Mouse (Mus musculus) testis, postnatal 14 days (tissue): ENCODE data around the gene Etfrf1.
A peak's percentile ranks its signal among the peaks of the same experiment; 100 is the strongest.

Experiments
- DNase-seq: peaks from one replicate; pipeline ENCODE4 v3.0.0; 2021; ENCODE audit warnings: low spot score

The Etfrf1 gene

DNA sequence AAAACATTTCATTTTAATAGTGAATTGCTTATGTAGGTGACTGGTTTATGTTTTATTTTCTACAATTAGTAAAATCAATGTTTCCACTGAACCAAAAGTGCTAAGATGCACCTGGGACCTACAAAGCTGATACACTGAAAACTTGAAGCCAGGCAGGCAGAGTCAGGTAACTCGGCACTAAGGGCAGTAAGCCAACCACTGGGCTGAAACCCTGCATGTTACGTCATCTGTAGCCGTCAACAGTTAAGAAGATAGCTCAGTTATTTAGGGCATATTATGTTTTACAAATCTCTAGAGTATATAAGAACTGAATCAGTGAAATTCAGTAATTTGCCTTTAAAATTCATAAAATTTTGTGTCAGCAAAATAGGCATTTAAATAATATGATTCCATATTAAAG lies 15.4 kb downstream of the Etfrf1 start:
- no peak for DNase-seq

DNA sequence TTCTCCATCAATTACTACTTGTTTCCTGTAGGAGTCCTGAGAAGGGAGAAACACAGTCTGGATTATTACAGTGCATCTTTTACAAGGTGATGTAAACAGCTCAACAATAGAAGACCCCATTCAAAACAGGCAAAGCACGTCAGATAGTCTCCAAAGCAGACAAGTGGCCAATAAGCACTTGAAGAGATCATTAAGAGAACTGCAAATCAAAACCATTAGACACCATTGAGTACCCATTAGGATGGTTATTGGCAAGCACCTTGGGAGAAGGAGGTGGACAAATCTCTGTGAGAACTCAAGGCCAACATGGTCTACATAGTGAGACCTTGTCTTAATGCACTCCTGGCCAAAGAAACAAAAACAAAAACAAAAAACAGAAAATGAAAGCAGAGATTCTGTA lies 23.5 kb downstream of the Etfrf1 start:
- DNase-seq, result no peak

DNA sequence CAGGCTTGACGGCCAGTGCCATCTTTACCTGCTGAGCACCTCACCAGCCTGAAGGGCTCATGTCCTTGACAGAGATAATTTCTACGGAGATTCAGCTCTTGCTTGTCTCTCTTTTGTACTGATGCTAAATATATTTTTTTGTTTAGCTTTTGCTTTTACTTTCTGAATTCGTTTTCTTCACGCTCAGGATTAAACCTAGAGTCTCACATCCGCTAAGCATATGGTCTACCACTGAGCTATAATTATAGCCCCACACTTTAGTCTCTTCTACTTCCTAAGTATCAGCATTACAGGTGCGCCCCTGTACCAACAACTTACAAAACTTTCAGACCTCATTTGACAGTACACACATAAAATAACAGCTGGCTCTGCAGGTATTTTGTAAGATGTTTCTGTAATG lies 24.4 kb downstream of the Etfrf1 start:
- DNase-seq, result no peak

DNA sequence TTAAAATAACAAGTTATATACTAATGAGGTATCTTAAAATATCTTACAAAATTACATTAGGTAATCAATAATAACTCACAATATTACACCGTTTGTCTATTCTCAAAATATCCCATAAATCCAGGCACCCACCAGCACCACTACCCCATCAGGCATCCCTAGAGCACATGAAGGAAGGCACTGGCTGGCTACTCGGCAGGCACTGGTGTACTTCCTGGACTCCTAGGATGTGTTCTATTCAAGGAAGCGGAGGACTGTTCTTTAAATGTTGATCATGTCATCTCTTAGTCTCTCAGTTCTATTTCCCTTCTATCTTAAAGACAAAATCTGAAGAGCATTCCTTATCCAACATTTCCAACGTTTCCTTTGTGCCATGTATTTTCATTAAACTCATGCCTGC lies 26.2 kb downstream of the Etfrf1 start:
- DNase-seq, result no peak

DNA sequence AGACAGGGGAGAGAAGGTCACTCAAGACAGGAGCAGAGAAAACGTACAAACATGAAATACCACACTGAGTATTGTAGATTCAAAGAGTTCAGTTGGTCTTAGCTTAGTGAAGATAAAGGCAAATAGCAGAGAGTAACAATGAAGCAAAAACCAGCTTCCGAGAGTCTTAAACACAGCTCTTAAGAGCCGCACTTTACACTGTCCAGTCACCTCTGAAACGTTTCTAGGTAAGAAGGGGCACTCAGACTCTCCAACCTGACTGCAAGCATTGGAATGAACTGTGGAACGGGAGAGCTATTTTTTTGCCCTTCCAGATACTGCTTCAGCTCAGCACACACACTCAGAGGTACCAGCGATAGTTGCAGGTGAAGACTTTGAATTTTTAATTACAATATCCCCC lies 29.4 kb downstream of the Etfrf1 start:
- DNase-seq, result no peak

DNA sequence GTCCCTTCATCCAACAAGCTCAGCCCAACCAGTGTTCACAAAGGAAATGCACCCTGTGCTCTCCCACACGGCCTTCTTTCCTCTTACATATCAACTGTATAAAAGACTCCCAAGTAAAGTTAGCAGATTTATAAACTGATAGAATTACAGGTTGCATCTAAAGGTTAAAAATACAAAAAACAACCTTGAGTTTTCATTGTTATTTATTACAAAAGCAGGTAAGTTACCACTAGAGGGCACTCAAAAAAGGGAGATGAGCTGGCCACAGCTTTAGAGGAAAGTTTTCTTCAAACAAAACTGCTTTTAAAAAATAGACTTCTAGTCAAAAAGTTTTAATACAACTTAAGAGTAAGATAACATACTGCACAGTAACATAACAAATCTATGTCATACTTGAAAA lies 31.6 kb downstream of the Etfrf1 start:
- no peak for DNase-seq

DNA sequence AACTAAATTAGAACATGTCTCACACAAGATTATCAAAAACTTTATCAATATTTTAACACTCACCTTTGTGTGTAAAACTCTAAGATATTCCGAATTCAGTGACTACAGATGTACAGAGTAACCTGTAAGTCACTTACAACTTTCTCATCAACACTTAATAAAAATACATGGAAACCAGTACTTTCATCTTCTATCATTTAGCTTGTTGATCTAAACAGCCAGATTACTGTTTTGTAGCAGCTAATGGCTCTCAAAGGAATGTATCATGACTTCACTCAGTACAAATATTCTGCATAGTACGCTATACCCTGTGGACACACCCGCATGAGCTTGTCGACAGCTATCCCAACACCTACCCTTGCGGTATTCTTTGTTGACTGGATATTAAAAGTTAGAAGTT lies 35.9 kb downstream of the Etfrf1 start:
- DNase-seq, result no peak

DNA sequence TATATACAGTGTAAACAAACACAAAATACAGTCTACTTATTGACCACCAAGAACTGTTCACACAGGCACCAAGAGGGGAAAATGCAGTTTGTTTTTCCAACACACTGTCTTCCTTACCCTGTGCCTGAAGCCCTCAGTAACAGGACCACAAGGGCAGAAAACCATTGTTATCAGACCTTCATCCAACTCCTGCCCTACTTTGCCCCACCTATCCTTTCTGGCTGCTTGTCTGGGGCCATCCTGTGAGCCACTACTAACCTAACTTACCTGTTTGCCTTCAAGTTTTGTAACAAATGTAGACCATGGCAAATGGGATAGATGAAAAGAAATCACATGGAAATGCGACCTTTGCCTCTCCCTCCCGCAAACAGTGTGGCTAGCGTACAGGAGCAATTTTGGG lies 37.0 kb downstream of the Etfrf1 start:
- DNase-seq, result no peak

DNA sequence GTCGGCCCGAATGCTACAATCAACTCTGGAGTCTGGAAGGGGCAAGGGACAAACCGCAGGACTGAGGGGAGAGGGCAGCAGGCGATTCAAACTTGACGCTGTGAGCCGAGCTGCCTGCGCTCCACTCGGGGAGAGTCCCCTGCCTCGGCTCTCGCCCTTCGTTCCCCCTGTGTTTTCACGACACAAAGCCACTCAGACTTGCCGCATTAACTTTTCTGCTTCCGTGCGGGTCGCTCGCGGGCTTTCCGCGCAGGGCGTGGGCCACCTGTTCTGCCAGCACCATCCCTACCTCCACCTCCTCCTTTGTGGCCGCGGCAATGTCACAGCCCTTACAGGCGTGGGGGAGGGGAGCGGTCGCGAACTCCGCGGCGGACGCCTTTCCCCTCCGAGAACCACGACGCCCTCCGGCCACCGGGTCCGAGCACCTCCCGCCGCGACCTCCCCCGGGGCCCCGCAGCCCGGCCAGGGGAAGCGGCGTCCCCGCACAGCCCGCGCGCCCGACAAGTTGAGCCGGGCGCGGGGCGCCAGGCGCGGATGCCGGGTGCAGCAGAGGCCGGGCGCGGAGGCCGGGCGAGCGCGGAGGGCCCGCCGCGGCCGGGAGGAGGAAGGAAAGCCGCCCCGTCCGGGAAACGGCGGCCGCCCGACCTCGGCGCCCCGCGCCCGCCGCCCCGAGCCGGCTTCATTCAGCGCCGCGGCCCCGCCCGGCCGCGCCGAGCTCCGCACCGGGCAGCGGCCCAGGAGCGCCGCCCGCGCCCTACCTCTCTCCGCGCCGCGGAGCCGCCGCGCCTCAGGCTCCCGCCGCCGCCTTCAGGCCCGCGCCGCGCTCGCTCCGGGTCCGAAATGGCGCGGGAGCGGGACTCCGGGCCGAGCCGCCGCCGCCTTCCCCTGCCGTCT lies 38.6 kb downstream of the Etfrf1 start:
- peak; percentile 69 for DNase-seq

DNA sequence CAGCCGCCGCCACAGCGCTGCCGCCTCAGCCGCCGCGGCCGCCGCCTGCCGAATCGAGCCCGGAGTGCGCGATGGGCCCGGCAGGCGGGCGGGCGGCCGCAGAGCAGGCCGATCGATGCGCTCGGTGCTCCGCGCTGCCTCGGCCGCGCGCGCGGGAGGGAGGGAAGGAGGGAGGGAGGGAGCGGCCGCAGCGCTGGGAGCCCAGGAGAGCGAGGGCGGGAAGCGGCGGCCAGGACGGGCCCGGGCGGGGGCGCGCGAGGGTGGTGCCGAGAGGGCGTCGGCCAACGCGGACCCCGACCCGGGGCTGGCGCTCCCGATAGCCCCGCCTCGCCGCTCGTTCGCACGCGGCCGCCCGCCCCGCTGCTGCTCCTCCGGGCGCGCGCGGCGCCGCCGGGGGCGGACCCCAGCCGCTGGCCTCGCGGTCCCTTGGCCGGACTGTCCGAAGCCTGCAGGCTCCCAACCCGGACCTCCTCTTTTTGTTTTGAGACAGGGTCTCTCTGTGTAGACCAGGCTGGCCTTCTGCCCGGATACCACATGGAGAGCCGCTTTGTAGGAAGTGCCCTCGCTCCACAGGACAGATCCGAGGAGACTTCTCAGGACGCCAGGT lies 39.4 kb downstream of the Etfrf1 start, which contains the start of gene Kras:
TSS of gene Kras (minus strand) at position 55 of the 607 bp plus-strand sequence.
- peak; percentile 92 for DNase-seq

DNA sequence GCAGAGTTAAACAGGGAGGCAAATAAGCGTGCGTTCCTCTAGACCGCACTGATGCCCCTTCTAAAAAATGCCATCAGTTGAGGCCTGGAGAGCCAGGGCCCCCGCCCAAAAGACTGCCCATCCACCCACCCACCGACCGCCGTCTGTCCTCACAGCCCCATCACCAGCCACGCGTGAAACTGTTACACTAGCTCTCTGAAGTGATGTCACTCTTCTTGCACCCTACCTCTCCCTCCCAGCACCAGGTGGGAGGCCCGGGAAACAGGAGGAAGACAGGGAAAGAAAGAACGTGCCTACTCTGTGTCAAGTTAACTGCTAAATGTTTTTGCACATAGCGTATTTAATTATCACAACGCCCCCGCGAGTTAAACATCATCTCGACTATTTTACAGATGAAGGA lies 39.9 kb downstream of the Etfrf1 start:
- DNase-seq, result peak; percentile 49

DNA sequence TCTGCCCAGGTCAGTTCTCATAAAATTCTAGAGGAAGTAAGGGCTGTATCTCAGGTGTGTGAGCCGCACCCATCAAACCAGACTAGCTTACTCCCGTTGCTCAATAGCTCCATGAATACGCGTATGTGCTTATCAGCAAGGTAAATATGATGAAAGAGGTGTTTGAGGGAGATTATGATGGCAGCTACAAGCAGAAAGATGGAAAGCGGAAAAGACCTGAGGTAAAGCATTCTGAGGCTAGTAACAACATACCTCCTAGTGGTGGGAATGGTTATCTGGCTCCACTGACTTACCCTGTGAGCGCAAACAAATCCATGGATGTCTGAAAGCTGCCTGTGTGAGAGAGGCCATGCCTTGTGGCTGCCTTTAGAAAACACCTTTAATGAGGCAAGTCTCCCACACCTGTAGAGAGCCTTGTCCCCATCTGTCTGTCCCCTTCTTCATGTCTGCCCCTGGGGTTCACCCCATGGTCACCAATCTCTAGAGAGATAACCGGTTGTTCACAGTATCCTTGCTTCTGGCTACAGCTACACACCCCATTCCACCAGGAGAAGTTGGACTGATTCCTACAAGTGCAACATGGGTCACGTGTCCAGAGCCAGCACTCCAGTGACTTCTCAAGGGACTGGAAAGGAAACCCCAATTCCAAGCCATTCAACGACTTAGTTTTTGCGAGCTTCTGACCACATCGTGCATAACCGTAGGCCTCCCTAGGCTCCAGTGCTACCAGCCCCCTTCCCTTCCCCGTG lies 45.2 kb downstream of the Etfrf1 start:
- no peak for DNase-seq

DNA sequence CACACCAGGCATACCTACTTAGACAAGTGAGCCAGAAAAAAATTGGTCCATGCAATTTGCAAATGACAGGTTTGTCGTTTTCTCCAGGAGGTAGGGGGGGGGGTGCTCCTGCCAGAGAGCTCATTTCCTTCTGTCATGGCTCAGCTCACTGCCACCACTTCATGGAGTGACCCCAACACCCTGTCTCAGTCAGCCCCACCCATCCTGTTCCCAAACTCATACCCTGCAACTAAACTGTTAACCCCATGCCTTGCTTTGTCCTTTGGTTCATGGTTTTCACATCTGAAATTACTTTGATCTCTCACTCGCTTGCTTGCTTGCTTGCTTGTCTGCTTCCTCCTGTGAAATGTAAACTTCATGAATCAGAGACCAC lies 45.8 kb downstream of the Etfrf1 start:
- DNase-seq, result no peak

DNA sequence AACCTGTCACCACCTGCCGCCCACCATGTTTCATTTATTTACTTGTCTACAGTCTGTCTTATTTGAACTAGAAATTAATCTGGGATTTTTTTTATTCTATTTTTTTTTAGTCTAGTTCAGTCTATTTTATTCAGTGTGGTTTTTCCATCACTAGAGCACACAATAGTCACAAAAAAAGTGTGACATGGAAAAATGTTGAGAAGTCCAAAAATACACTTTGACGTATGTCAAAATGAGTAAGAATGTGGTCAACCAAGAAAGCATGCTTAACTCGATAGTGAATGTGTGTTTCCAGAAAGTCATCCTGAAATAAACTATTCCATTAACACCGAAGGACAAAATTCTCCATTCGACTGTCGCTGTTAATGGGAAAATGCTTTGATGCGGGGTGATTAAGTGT lies 51.4 kb downstream of the Etfrf1 start:
- DNase-seq, result no peak
